Mouse (Mus musculus) duodenum, adult 2 months (tissue): Measurements from ENCODE around the gene Gm3409. TPM values are rescaled to one million over a fixed set of nuclear protein-coding genes. Genes with fewer than 3 reads are reported as not detected.

Experiments used
- polyA plus RNA-seq: library from polyadenylated mRNA; depleted of rRNA; stranded (reverse); fragments of >200 nt; gene quantifications from 2 replicates; pipeline ENCODE4 v1.2.3, GENCODE M21; 2012; ENCODE audit warnings: low replicate concordance; rRNA removed

Gm3409 gene
- polyA plus RNA-seq = not detected in 2 replicates

GRCm38 (mm10) chr5:146537347-146537746 lies at the start of gene Gm3409:
Gm3409 (plus strand) TSS chr5:146537647.

GRCm38 (mm10) chr5:146491063-146491462 lies 46.4 kb upstream of the Gm3409 start, which contains the start of gene Gm6370:
Gm6370 (plus strand) TSS chr5:146491363.

GRCm38 (mm10) chr5:146502099-146502498 lies 35.3 kb upstream of the Gm3409 start, which contains the start of gene 4930449I24Rik:
4930449I24Rik (plus strand) TSS chr5:146502399.

GRCm38 (mm10) chr5:146513823-146514222 lies 23.6 kb upstream of the Gm3409 start, which contains the start of gene Gm3402:
Gm3402 (plus strand) TSS chr5:146514123.

GRCm38 (mm10) chr5:146525501-146525900 lies 11.9 kb upstream of the Gm3409 start, which contains the start of gene Gm3404:
Gm3404 (plus strand) TSS chr5:146525801.

GRCm38 (mm10) chr5:146555836-146556235 lies 18.4 kb downstream of the Gm3409 start, which contains the start of gene Gm3415:
Gm3415 (plus strand) TSS chr5:146556136.

GRCm38 (mm10) chr5:146584478-146585306 lies 47.2 kb downstream of the Gm3409 start, which contains the start of gene Gpr12:
Gpr12 (minus strand) TSS chr5:146585239.

Other genes starting within 250 kb of the Gm3409 start
- gene Wasf3, start 152.7 kb upstream of the Gm3409 start, polyA plus RNA-seq = 0.56 and 2.1 TPM in 2 replicates
- not detected in 2 replicates for gene Gm6408, start 55.7 kb upstream of the Gm3409 start, polyA plus RNA-seq
- not detected in 2 replicates for gene Gm6370, start 46.3 kb upstream of the Gm3409 start, polyA plus RNA-seq
- gene 4930449I24Rik, start 35.2 kb upstream of the Gm3409 start, polyA plus RNA-seq = not detected in 2 replicates
- not detected in 2 replicates for gene Gm3402, start 23.5 kb upstream of the Gm3409 start, polyA plus RNA-seq
- not detected in 2 replicates for gene Gm3404, start 11.8 kb upstream of the Gm3409 start, polyA plus RNA-seq
- gene Gm3415, start 18.5 kb downstream of the Gm3409 start, polyA plus RNA-seq = not detected in 2 replicates
- gene Gpr12, start 47.6 kb downstream of the Gm3409 start, polyA plus RNA-seq = 0.08 TPM in 1 of 2 replicates, not detected in the other